Mouse (Mus musculus): ENCODE measurements around the gene Derl3.

The Derl3 gene

GRCm38 (mm10) chr10:75915557-75915956 lies 22.3 kb downstream of the Derl3 start:
- no peak for DNase-seq (ENCODE audit: low spot score)

DNA sequence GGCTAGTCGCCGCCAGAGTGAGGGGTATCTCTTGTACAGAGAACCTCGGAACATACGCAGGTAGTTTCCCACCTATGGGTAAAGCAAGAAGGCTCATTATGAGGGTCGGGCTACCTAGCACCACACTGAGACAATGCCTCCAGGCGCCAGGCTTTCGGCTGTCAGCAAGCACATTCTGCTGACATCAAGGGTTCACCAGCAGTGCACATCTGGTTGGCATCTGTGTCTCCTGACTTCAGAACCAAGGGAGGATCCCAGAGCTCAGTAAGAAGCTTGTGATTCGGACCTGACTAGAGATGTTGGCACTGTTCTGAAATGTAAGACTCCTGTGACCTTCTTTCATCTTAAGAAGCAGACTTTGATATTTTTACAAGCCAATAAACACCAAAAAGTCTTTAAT lies 23.6 kb downstream of the Derl3 start:
- no peak for DNase-seq (ENCODE audit: low spot score)

- DNase-seq (ENCODE audit: low spot score): no peak
Measured at GRCm38 (mm10) chr10:75919026-75919425, 25.8 kb downstream of the Derl3 start.

- peak; percentile 90 for DNase-seq (ENCODE audit: low spot score)
Measured at GRCm38 (mm10) chr10:75921026-75921725, 28.0 kb downstream of the Derl3 start, which contains the start of gene Smarcb1. Smarcb1 (minus strand) TSS chr10:75921617.

GRCm38 (mm10) chr10:75921726-75922560 lies 28.7 kb downstream of the Derl3 start:
- DNase-seq (ENCODE audit: low spot score): no peak

DNA sequence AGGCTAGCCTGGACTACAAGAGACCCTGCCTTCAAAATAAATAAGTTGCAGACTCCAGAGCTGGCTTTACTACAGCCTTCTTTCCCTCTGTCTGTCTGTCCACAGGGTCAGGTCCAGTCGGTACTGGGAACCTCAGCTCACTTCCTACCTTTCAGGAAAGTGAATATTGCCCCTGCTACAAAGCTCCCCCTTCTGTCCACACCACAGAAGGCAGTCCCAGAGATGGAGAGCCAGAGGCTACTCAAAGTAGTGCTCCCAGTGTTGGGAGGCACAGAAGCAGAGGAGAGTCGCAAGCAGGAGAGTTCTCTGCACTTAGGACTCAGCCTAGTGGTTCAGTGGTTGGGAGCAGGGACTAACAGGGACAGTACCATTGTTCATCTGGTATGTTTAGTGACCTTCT lies 31.1 kb downstream of the Derl3 start:
- no peak for DNase-seq (ENCODE audit: low spot score)

DNA sequence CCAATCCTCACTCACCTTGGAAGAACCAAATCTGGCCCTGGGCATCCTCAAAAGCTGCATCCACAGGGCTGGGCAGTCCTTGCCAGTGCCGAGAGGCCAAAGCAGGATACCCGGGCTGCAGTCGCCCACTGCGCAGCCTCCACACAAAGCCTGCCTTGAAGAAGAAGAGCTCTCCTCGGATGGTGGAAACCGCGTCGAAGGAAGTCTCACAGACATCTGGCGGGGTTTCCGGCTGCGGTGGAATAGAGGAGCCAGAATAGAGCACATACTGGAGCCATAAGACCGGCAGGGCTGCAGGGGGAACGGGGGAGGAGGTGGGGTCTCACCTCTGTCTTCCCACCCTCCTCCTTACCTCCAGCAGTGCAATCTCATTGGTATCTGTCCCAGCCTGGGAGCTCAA lies 33.2 kb downstream of the Derl3 start:
- no peak for DNase-seq (ENCODE audit: low spot score)

- DNase-seq (ENCODE audit: low spot score): peak; percentile 26
Measured at GRCm38 (mm10) chr10:75930304-75930703, 37.1 kb downstream of the Derl3 start.

DNA sequence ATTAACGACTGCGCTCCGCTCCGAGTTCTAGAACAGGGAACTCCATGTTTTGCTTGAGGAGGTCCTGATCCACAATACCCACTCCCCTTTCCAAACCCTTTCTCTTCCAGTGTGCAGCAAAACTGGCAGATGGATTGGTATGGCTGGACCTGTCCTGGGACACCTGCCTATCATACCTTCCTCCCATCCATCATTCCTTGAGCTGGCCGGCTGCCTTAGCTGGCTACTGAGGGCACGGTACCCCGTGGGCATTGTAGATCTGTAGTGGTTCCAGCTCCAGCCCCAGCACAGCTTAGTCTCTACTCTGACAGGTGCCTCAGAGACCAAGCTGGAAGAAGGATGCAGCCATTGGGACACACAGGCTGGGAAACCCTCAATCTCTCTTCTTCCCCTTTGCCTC lies 38.1 kb downstream of the Derl3 start:
- no peak for DNase-seq (ENCODE audit: low spot score)

DNA sequence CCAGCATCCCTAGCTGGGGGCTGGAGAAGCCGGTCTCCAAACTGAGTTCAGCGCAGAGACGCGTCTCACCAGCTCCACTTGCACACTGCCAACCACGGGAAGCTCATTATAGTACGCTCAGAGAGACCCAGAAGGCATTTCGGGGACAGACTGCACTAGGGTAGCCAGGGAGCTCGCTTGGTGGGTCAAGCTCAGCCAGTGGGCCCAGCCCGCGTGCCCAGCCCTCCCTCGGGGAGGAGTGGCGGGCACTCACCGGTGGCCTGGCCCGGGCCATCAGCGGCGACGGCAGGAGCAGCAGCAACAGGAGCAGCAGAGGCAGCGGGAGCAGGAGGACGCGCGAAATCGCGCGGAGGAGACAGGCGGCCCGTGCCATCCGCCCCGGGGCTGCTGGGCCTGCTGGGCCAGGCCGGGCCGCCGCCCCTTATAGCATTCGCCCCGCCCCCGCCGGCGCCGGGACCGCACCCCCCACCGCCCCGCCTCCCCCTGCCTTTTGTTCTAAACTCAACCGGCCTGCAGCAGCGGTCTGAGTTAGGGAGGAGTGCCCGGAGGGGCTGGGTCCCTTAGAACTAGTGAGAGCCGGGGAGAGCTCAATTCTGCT lies 39.0 kb downstream of the Derl3 start:
- peak; percentile 72 for DNase-seq (ENCODE audit: low spot score)

DNA sequence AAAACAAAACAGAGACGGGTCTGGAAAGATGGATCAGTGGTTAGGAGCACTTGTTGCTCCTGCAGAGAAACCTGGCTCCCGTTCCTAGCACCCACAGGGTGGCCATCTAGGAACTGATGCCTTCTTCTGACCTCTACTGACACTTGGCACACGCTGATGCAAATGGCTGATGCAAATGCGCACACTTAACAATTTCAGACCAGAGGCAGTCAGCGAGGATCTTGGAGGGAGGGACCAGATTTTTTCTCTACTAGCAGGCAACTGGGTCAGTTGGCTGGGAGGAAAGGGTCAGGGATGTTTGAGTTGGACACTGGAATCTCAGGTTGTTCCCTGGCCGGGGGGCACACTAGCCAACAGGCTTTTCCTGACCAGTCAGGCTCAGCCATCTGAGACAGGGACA lies 39.7 kb downstream of the Derl3 start, which contains the start of gene Chchd10:
Gene Chchd10, plus strand, starts transcription at position 240 of the 400 bp plus-strand sequence.
- no peak for DNase-seq (ENCODE audit: low spot score)

DNA sequence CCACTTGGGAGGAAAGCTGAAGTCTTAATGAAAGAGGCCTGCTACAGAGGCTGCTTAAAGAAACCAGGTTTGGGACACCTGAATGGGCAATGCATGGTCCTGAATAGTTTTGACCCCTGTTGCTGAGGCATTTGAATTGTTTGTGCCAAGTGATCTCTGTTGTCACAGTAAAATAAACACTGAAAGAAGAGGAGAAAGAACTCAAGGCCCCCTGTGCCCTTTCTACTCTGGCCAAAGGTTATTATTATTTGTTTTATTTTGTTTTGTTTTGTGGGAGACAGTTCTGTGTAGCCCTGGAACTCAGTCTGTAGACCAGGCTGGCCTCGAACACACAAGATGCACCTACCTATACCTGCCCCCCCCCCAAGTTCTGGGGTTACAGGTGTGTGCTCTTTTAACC lies 41.8 kb downstream of the Derl3 start:
- no peak for DNase-seq (ENCODE audit: low spot score)

DNA sequence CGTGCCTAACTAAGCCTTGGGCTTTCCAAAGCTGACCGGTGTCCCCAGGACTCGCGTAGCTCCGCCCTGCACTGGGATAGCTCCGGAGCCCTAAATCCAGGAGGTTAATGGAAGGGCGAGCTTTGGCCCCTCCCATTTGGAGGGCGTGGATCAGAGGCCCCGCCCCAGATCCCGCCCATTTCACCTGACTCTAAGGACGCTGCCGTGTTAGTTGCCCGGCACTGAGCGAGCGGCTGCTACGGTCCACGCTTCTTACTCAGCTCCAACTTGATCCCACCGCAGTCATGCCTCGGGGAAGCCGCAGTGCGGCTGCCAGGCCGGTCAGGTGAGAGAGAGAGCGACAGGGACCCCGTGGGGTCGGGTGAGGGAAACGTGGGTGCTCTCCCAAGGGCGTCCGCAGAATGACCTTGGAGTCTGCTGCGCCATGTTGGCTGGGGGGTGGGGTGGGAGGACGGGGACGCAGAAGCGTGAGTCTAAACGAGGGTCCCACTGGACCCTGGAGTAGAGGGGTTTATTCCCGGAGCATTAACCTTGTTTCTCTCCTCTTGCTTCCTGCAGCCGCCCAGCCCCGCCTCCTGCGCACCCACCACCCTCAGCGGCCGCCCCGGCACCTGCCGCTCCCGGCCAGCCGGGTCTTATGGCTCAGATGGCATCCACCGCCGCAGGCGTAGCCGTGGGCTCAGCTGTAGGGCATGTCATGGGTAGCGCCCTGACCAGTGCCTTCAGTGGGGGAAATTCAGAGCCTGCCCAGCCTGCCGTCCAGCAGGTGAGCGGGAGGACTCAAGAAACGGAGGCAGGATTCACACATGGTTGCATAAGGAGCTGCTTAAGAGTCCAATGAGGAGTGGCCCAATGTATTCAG lies 42.7 kb downstream of the Derl3 start, which contains the start of gene Mmp11:
Gene Mmp11, minus strand, starts transcription at position 817 of the 862 bp plus-strand sequence.
- peak; percentile 93 for DNase-seq (ENCODE audit: low spot score)

- no peak for DNase-seq (ENCODE audit: low spot score)
Measured at GRCm38 (mm10) chr10:75936909-75937667, 43.9 kb downstream of the Derl3 start.

DNA sequence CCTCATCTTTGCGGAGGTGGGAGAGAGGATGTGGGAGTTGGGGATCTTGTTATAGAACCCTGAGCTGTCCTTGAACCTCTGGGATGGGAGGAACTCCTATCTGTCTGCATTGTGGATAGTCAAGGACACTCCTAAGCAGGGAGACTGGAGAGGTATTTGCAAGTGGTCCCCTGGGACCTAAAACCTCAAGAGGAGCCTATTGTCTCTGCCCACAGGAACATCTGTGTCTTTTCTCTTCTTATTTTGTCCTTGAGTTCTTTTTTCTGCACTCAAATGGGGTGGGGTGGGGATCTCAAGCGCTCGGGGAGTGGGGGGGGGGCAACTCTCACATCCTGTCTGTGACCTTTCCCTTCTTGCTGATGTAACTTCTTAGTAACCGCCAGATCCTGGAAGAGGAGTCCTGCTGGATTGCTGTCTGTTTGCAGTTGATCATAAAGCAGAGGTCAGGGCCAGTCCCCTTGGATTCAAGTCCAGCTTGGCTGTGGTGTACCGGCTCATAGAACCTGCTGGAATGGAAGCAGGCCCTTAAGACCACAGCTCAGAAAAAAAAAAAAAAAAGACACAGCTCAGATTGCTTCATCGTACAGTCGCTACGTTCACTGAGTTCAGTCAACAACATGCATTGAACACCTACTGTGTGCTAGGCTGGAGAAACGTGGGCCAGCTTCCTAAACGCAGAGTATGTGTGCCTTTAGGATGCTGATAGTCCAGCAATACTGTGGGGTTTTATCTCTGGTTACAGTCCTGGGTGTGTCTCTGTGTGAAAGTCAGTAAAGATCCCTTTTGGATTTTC lies 44.8 kb downstream of the Derl3 start:
- DNase-seq (ENCODE audit: low spot score): peak; percentile 68

- no peak for DNase-seq (ENCODE audit: low spot score)
Measured at GRCm38 (mm10) chr10:75939481-75940234, 46.4 kb downstream of the Derl3 start.

DNA sequence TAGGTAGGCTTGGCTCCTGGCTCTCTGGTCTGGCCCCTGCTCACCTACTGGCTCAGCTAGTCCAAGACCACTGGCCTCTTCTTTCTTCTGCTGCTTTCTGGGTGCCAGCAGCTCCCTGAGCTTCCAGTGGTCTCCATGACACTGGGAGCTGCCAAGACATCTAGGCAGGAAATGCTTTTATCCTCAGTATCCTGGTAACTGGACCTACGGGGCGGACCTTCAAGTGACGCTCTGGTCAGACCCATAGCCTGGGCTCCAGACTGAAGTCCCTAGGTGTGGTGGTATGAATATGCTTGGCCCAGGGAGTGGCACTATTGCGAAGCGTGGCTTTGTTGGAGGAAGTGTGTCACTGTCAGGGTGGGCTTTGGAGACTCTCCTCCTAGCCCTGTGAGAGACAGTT lies 47.3 kb downstream of the Derl3 start, which contains the start of gene Gm867:
Gene Gm867, minus strand, starts transcription at position 153 of the 400 bp plus-strand sequence.
- DNase-seq (ENCODE audit: low spot score): no peak

GRCm38 (mm10) chr10:75941042-75941824 lies 48.0 kb downstream of the Derl3 start:
- DNase-seq (ENCODE audit: low spot score): no peak
